Mouse (Mus musculus) testis, adult 2 months (tissue): ENCODE data around the gene Krt23.

Source experiments
- CTCF ChIP-seq: fragments of 200-500 bp; IDR thresholded peaks from 2 replicates; pipeline ENCODE4 v1.5.1; 2012; ENCODE audit warnings: low read depth, mild to moderate bottlenecking, inconsistent platforms, low read length, moderate library complexity; ENCODE audit not compliant: control insufficient read depth, insufficient read depth, insufficient replicate concordance
- POLR2A ChIP-seq: fragments of 200-500 bp; IDR thresholded peaks from 2 replicates; pipeline ENCODE4 v1.6.1; 2012; ENCODE audit warnings: low read depth, mild to moderate bottlenecking, inconsistent platforms, low read length, moderate library complexity; ENCODE audit not compliant: control insufficient read depth

DNA sequence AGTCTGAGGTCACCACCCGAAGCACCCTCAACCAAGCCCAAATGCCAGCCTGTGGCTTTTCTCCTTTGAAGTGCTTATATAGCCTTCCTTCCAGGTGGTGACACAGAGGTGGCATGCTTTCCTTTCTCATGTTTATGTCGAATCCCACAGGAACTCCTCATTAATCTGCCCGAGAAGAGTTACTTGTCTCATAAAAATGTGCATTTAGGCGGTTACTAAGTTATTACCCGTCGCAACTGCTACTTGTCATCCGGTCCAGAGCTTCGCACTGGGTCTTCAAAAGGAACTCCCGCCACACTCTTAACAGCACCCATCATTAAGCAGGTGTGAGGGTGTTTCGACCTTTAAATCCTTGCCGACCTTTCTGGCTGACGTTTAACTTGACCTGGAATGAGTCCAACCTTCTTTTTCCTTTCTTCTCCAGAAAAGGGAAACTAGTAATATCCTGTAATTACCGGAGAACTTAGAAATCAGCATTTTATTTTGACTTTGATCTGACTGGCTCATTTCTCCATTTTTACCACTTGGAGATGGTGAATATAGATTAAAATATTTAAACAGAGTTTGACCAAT is 28.4 kb upstream of the Krt23 start, which contains the start of gene Krt39:
- TF ChIP-seq POLR2A (no peak), CTCF (no peak)
